Mouse (Mus musculus): ENCODE results near the gene Ipo9.

Gene Ipo9

GRCm38 (mm10) chr1:135367595-135367994 is 62.7 kb downstream of the Ipo9 start:
- no peak for DNase-seq (ENCODE audit: low spot score in 2 of 2)

GRCm38 (mm10) chr1:135367005-135367404 is 63.3 kb downstream of the Ipo9 start:
- DNase-seq (ENCODE audit: low spot score in 2 of 2), result no peak

GRCm38 (mm10) chr1:135366380-135366779 is 63.9 kb downstream of the Ipo9 start:
- DNase-seq (ENCODE audit: low spot score in 2 of 2), result no peak

- no peak for DNase-seq (ENCODE audit: low spot score in 2 of 2)
These were observed 66.9 kb downstream of the Ipo9 start for GRCm38 (mm10) chr1:135363446-135363845.

- DNase-seq (ENCODE audit: low spot score in 2 of 2), result no peak
These were observed 68.2 kb downstream of the Ipo9 start for GRCm38 (mm10) chr1:135362115-135362514.

GRCm38 (mm10) chr1:135361491-135361890 is 68.8 kb downstream of the Ipo9 start:
- DNase-seq (ENCODE audit: low spot score in 2 of 2), result no peak

- no peak for DNase-seq (ENCODE audit: low spot score in 2 of 2)
These were observed 71.2 kb downstream of the Ipo9 start for GRCm38 (mm10) chr1:135359071-135359470.

- DNase-seq (ENCODE audit: low spot score in 2 of 2), result no peak
These were observed 78.3 kb downstream of the Ipo9 start for GRCm38 (mm10) chr1:135351953-135352352.

GRCm38 (mm10) chr1:135347498-135348169 is 82.7 kb downstream of the Ipo9 start:
- DNase-seq (ENCODE audit: low spot score in 2 of 2), result no peak

- no peak for DNase-seq (ENCODE audit: low spot score in 2 of 2)
These were observed 83.4 kb downstream of the Ipo9 start for GRCm38 (mm10) chr1:135346891-135347290.

- DNase-seq (ENCODE audit: low spot score in 2 of 2), result no peak
These were observed 86.3 kb downstream of the Ipo9 start for GRCm38 (mm10) chr1:135344026-135344425.

GRCm38 (mm10) chr1:135341947-135342346 is 88.4 kb downstream of the Ipo9 start:
- no peak for DNase-seq (ENCODE audit: low spot score in 2 of 2)
